Mouse (Mus musculus) naive thymus-derived CD4-positive, alpha-beta T cell, adult 2 months (primary cell): ENCODE measurements around the gene Sgpp2.

Experiments used
- DNase-seq: peaks from one replicate; pipeline ENCODE4 v3.0.0-alpha.2; 2011; ENCODE audit warnings: low read depth

Gene Sgpp2

DNA sequence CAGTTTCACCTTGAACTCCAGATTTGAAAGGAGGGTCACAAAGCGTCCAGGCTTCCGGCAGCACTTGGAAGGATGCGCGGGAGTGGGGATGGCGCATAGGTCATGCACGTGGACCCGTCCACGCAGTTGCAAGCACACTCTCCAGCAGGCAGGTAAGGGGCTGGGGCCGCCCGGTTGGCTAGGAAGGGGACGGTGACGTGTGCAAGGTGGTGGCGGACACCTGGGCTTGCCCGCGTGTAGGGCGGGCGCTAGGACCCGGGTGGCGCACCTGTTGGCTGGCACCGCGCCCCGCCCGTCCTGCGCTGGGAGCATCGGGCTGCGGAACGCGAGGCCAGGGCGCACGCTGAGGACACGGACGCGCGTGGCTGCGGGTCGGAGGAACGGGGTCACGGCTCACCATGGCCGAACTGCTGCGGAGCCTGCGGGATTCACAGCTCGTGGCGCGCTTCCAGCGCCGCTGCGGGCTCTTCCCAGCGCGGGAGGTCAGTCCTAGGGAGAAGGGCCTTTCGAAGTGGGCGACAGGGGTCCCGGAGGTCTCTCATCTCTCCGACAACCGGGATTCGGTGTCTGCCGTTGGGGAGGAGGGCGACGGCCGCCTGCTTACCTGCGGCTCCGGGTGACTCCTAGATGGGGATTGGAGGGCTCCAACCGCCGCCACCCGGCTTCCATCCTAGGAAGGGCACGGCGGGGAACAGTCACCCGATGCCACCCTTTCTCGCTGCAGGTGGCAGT is at the start of gene Sgpp2:
Sgpp2 (plus strand) TSS at position 325 of the 732 bp plus-strand sequence.
- no peak for DNase-seq

DNA sequence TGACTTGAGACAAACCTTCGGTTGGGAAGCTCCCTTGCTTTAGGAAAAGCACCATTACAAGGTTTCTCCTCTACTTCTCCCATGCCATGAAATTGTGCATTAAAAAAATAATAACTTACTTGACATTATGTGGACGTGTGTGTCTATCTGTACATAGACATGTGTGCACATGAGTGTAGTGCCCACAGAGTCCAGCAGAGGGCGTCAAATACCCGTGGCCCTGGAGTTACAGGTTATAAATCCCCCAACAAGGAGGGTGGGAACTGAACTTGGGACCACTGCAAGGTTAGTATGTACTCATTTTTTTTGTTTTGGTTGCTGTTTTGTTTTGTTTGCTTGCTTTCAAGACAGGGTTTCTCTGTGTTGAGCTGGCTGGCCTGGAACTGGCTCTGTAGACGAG is 42.6 kb upstream of the Sgpp2 start:
- DNase-seq, result no peak

DNA sequence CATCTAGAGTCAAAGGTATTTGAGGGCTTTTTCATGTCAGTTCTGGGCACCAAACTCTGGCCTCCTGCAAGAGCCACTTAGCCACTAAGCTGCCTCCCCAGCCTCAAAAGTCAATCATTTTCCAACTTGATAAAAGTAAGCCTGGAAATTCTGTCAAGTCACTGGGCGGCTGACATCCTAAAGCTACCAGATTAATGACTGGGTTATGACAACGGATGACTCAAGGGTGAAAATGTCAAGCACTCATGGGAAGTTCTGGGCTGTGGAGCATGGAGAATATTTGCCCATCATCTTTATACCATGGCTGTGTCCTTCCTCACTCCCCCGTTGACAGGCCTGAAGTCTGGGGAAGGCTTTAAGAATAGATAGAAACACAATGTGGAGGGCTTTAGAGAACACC is 37.2 kb upstream of the Sgpp2 start:
- DNase-seq, result no peak

DNA sequence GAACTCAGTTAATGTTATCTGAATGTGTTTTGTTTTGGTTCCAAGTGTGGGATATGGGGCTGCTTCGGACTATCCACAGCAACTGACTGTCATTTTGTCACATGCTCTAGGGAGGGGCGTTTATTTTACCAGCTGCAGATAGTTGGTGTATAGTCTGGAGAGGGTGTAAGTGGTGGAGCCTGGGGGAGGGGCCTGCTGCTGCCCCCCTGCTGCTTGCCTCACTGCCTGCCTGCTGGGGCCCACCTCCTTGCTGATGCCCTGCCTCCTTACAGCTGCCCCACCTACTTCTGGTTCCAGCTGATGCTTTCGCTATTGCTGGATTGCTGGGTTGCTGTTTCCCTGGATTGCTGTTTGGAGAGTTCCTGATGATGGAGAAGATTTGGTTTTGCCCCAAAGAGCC is 31.0 kb upstream of the Sgpp2 start:
- DNase-seq, result no peak

DNA sequence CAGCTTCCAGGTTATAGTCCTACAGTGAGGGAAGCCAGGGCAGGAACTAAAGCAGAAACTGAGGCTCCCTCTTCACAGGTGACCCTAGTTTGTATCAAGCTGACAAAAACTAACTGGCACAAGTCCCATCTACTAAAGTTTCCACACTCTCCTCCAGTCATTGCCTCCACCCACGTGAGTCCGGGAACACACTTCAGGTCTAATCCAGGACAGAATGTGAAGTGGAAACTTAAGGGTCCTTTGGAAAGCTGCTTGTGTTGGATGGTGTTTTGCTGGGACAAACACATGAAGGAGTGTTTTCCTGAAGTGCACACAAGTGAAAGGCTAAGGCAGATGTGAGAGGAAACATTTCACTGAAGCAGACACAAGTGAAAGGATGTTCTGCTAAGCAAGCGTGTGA is 17.7 kb upstream of the Sgpp2 start:
- DNase-seq, result no peak

DNA sequence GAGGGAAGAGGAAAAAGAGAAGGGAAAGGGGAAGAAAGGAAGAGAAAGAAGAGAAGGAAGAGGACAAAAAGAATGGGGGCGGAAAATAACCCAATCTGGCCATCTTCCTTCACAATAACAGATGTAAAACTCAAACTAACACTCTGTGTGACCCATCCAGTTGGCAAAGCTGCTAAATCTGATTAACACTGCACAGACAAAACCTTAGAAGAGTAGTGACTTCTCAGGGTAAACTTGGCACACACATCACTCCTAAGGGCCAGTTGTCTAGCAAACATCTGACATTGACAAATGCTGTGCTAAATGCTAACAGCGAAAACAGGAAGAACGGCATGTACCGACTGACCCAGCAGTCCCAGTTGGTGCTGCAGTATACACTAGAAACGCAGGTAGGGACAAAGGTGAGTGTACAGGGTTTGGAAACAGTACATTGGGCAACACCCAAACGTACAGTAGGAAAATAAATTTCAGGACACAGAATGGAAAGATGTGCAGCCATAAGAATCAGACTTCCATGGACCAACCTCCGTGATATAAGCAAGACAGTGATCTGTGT is 10.4 kb upstream of the Sgpp2 start:
- no peak for DNase-seq

DNA sequence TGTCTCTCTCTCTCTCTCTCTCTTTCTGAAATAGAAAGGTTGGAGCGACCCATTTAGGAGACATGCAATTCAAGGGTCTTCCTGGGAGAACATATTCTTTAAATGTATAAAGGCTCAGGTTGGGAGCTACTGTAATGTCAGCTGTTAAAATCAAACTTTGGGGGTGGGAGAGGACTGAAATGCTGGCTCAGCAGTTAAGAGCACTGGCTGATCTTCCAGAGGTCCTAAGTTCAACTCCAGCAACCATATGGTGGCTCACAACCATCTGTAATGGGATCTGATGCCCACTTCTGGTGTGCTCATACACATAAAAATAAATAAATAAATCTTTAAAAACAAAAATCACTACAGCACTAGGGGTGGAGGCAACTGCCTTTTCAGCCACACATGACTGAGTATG is 1.5 kb upstream of the Sgpp2 start:
- no peak for DNase-seq

DNA sequence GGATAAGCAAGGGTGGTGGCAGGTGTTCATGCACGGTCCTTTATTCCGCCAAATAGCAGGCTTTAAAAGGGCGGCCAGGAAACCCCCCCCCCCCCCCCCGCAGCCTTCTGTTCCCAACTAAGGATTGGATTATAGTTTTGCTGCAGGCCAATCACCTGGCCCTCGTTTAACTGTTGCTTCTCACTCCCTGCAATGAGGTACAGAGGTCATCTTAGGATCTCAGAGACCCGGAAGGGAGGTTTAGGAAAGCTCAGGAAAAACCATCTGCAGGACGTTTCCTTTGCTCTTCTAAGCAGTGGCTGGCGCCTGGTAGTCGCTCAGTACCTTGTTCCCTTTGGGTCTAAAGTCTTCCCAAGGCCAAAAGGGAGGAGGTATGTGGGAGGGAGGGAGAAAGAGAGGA is 865 bp upstream of the Sgpp2 start:
- DNase-seq, result no peak

DNA sequence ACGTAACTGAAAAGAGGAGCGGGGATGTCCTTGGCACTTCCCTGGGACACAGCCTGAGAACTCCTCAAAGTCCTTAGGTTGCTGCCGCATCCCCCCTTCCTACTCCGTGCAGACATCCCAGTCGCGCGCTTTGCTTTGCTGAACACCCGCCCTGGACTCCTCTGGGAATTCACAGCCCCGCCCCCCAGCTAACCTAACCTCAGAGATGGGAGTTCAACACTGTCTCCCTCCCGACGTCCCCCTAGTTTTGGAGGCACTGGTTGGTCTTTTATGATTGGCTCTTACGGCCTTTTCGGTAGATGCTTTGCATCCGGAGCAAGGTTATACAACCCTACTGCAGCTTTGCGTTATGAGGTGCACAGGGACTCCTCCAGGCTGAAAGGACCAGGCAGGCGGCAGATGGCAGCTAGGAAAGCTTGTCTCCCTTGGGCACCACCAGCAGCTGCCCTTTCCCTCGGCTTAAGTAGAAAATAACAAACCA is 756 bp downstream of the Sgpp2 start:
- no peak for DNase-seq

DNA sequence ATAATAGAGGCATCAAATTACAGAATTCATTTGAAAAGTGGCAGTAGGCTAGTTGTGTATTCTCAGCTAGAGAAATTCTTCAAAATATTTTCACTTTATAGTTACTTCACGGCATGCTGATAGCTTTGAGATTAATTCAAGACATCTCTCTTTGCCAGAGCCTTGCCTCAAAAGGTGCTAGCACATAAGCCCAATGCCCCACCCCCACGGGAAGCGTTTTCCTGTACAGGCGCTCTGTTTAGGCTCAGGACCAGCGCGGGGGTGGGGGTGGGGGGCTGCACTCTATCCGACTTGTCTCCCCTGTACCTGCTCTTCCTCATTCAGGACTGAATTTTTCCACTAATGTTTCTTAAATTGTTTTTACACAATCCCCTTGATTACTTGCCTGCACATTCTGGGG is 1.3 kb downstream of the Sgpp2 start:
- DNase-seq, result no peak

DNA sequence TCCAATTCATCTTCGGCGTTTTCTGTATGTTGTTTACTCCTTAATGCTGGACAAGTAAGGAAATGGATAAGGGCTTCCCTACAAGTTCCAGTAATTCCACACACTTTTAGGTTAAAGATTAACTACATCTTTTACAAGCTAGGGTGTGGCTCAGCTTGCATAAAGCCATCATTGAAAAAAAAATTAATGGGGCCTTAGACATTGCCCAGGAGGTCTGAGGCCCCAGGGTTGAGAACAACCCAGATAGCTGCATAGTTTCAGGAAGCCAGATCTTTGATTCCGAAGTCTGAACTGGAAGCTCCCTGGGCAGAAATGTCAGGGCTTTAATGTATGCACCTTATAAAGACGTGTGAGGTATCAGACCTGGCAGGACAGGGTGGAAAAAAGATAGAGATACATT is 2.8 kb downstream of the Sgpp2 start:
- DNase-seq, result no peak

DNA sequence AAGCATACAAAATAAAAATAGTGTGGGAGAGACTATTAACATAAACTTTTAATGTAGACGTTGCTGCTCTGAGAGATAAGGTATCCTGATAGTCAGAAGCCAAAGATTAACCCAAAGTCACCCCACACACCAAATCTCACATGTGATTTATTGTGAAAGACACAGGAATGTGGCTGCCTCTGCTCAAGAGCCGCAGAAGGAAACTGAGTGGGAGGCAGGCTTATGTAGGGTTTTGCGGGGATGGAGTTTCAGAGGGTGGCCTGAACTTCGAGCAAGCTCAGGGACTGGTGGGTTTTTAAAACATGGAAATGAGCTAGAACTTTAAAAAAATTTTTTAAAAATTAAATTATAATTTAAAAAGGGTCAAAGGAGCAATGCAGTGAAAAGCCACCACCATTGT is 3.8 kb downstream of the Sgpp2 start:
- DNase-seq, result no peak

DNA sequence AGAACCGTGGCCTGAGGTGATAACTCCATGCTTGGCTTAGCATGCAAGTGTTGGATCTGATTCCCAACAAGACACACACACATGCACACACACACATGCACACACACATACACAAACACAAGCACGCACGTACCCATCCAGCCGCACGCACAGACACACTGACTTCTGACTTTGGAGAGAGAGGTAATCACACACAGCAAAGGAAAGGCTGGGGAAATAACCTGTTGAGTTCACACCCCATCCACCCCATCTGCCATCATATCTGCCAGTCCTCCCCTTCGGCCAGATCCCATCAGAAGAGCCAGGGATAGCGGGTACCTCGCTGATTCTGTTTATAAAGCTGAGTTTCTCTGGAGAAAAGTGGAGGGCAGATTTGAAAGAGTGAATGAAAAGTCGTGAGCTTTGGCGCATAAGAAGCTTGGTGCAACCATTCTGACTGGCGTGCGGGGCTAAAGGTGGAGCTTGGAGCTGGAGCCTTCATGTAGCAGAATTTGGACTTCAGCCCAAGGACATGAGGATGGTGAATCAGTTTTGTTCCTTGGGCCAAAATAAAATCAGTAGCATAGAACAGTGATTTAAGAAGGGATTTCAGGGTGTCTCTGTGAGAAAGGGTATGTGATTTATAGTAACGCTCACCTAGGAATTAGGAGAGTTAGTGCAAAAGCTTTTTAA is 8.1 kb downstream of the Sgpp2 start:
- DNase-seq, result no peak

DNA sequence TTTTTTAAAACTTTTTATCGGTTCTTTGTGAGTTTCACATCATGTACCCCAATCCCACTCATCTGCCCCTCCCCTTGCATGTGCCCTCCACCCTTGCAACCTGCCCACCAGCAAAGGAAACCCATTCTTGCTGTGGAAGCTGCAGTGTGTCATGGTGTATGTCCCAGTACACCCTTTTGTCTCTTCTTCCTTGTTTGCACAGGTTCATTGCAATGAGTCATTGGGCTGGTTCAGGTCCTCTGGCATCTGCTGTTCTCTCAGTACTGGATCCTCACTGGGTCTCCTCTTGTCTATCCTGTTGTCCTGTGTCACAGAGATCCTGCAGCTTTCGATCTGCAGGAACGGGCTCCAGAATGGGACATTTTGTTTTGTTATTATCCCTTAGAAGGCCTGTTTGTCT is 10.1 kb downstream of the Sgpp2 start:
- no peak for DNase-seq

DNA sequence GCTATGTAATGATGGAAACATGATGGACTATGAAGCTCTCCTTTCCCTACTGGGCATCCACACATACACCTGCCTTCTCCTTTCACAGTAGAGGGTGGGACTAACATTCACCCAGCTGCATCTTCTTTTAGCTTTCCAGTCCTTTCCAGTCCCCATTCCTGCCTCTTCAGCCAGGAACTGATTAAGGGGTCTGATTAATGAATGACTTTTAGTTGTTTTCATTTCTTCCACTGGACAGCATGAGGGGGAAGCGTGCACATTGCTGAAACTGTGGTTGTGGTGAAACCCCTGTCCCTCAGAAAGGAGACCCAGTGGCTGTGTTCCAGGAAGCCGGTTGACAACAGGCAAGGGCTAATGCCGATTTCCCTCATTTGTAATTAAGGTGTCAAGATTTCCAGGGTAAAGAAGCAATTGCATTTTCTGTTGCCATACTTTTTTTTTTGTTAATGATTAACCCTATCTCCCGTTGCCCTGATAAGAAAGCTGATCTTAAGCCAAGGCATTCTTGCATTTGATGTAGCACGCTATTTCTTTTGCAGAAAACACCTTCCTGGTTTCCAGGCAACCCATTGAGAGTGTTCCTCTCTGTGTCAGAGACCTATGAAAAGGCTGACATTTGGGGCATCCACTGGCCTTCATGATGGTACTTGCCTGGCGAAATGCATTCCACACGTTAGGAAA is 12.1 kb downstream of the Sgpp2 start:
- no peak for DNase-seq

DNA sequence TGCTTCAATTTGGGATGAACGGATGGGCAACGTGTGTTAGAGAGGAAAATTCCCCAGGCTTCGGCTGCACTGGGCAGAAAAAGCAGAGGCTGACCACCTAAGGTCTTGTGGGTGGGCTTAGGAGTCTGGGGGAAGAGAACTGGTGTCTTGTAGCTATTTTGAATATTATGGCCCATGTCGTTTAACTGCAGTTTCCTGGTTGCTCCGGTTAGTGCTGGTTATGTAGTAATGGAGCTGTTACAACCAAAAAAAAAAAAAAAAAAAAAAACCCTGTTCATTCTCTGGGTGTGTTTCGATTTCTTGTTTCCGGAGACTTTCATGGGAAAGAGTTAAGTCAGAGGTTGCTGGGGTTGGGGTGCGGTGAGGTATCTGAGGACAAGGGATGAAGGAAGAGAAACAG is 12.7 kb downstream of the Sgpp2 start:
- DNase-seq, result no peak

DNA sequence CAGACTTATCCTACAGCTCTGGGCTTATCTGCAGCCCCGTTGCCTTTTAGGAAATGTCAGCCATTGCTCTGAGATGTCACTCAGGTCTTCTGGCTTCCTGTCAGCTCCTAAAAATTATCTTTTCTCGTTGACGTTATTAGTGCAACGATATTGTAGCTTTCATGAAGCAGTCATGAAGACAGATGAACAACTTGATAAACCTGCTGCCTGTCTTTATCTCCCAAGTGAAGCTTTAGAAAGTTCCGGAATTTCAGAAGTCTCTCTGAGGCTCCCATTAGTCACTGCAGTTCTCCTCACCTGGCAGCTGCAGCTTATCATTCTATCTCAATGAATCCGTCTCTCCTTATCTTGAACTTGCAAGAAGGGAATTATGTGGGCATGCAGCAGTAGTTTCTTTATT is 13.9 kb downstream of the Sgpp2 start:
- DNase-seq, result no peak

DNA sequence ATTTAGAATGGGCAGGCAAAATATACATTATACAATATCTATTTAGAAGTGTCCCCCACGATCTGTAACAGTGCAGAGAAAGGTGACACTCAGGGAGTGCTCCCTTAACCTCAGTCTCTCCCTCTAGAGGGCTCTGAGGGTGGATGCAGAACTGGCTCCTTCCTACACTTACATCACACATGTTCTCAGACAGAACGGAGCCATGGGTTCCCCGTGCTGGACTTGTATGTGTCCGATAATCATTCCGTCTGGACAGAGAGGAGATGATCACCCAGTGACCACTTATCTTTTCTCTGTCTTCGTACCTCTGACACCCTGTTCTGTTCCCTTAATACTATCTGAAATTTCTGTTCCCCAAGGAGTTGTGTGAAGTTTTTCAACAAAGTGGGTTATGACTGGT is 15.7 kb downstream of the Sgpp2 start:
- DNase-seq, result no peak

DNA sequence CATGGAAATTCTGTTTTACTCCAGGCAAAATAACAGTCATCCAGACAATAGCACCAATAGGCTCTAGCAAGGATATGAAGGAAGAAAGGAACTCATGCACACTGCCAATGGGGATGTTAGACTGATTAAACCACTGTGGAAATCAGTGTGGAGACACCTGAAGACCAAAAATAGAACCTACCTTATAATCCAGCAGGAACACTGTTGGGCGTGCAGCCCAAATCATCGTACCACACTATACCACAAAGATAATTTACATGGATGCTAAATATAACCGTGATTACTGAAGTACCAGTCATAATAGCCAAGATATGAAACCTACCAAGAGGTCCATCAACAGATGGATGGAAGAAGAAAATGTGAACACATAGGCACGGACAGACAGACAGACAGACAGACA is 18.5 kb downstream of the Sgpp2 start:
- DNase-seq, result no peak

DNA sequence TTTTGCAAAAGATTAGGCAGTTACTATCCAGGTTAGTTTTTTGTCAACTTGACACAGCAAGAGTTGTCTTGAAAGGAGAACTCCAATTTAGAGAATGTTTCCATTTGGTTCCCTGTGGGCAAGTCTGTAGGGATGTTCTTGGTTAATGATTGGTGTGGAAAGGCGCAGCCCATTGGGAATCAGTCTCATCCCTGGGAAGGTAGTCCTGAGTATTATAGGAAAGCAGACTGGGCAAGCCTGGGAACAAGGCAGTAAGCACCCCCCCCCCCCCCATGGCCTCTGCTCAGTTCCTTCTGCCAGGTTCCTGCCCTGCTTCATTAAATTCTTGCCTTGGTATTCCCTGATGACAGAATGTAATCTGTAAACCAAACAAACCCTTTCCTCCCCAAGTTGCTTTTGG is 19.7 kb downstream of the Sgpp2 start:
- DNase-seq, result no peak

DNA sequence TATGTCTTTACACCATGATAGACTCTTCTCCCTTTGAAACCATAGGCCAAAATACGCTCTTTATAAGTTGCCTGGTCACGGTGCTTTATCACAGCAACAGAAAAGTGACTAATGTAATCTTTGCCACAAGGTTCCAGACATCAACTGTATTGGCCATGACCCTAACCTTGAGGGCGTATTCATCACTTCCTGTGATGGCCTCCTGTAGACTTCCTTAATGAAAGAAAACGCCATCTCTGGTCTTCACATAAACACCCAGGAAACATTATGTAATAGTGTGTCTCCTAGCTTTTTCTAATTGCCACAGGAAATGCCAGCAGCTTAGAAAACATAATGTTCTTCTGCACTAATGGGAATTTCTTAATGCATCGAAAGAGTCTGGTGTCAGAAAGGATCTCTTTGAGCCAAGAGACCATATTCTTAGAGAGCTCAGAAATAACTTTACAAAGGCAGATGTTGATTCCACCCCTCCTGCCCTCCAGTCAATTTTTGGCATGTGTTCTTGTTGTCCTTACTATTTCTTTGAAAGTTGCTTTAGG is 20.5 kb downstream of the Sgpp2 start:
- DNase-seq, result no peak

DNA sequence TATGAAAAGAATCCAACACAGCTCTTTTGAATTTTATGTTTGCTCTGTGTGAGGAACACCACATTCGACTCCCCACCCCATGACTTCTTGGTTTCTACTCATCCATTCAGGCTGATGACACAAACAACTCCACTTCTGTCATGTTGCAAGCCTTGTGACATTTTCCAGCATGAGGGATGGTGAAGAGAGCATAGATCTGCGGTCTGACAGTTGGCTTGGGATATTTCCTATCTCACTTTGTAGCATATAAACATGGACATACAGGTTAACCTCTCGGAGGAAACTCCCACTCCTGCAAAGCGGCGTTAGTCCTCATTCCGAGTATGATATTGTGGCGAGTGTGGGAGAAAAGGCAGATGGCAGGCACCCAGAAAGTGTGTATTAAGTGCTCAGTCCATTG is 27.6 kb downstream of the Sgpp2 start:
- no peak for DNase-seq

DNA sequence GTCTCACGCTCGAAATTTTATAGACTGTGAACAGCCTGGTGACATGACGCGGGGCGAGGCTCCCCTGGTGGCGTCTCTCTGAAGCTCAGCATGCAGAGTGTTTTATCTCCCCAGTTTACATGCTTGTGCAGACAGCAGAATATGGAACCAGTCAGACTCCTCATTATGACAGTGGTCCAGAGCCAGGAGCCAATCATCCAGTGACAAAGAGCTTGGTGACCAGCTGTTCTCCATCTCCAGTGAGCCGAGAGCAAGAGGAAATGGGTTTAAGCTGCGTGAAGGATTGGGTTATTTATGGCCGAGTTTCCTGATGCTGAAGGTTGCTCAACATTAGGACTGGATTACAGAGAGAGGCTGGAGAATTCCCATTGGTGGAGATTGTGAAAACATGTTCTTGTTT is 28.1 kb downstream of the Sgpp2 start:
- no peak for DNase-seq
